Mouse (Mus musculus) lung, adult 2 months (tissue): ENCODE data around the gene Grxcr1.

ENCODE experiments used
- CTCF ChIP-seq: fragments of 200-500 bp; IDR thresholded peaks from 2 replicates; pipeline ENCODE4 v1.5.1; 2011; ENCODE audit warnings: mild to moderate bottlenecking, low read length, control low read depth; ENCODE audit not compliant: insufficient read depth
- POLR2A ChIP-seq: fragments of 200-500 bp; IDR thresholded peaks from 2 replicates; pipeline ENCODE4 v1.6.1; 2011; ENCODE audit warnings: low read depth, mild to moderate bottlenecking, control low read depth, low read length, borderline replicate concordance; ENCODE audit errors: extremely low read depth

GRCm38 (mm10) chr5:68048783-68049182 is 17.1 kb downstream of the Grxcr1 start:
- TF ChIP-seq POLR2A (no peak), CTCF (no peak)
